Mouse (Mus musculus): ENCODE data around the gene Pax2. TPM values are rescaled to one million over a fixed set of nuclear protein-coding genes. Genes with fewer than 3 reads are reported as not detected.

The Pax2 gene
- polyA plus RNA-seq, 1 experiment from 2014 or later = 0.19 TPM

DNA sequence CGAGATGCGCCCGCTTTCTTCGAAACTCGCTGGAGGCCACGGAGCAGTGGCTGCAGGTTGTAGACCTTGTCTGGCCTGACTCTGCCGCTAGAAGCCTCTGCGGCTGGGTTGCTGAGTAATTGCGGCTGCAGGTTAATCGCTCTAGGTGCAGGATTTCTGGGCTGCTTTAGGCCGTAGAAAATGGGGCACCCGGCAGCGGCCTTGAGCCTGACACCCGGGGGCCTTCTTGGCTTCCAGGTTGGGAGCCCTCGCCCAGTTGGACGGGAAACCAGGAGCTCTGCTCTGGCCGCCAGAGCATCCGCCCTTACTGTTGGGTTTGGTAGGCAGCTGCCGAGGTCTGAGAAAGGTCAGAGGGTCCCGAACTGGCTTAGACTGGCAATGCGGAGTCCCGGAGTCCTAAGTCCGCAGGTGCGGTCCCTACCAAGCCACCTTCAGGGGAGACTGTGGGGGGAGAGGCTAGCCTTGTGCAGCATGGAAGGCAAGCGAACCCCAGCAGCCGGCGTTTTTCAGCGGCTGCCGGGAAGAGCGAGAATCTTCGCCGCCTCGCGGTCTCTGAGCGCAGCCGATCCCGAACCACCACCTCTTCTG is 3.8 kb downstream of the Pax2 start:
- Histone ChIP-seq H3K4me2 (no peak overlapping the region), H3K4me1 (peaks cover 40% of the 10 kb centered on the region), H3K9ac (no peak overlapping the region), H3K27ac (no peak overlapping the region), H3K27me3 (peaks cover 96% of the 10 kb centered on the region), H3K4me3 (replicated peaks) (0 out of 2 replicates have a peak overlapping the region, but pooled peaks have one; percentile 7), H3K36me3 (replicated peaks) (no peaks in the 10 kb centered on the region), H3K9me3 (no peaks in the 10 kb centered on the region)
- WGBS = 1% methylated on average over 37 of the region's 37 CpGs
- no peak for ATAC-seq (ENCODE audit: low FRiP score)

DNA sequence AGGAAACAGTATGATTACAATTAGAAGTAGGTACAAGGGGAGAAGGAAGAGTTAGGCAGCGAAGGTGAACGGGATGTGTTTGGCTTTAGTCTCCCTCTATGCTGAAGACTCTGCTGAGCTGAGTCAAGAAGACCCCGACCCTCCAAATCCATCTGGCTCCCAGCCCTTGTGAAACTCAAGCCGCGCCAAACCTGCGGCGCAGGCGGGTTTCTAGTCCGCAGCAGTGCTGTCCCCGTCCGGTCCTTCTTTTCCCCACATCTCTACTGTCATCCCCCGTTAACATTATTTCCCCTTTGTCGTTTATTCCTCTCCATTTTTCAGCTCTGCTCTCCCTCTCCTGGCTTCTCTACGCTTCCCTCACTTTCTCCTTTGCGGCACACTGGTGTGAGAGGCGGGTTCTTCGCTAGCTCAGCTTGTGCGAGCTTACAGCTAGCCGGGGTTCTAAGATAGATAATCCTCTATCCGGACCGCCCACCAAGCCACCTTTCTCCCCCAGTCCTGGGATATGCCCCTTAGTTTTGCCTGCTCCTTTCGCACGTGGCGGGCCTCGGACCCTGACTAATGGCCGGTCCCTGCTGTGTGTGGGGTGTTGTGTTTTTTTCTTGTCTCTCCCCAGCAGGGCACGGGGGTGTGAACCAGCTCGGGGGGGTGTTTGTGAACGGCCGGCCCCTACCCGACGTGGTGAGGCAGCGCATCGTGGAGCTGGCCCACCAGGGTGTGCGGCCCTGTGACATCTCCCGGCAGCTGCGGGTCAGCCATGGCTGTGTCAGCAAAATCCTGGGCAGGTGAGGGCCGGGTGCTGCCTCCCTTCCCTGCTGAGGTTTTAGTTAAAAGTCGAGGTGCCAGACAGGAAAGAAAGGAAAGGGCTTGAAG is 4.7 kb downstream of the Pax2 start:
- Histone ChIP-seq H3K4me3 (replicated peaks) (0 out of 2 replicates have a peak overlapping the region, but pooled peaks have one; percentile 4), H3K27ac (no peak overlapping the region), H3K36me3 (replicated peaks) (no peaks in the 10 kb centered on the region), H3K9ac (no peak overlapping the region), H3K4me2 (no peak overlapping the region), H3K27me3 (peaks cover 96% of the 10 kb centered on the region), H3K9me3 (no peaks in the 10 kb centered on the region), H3K4me1 (peaks cover 35% of the 10 kb centered on the region)
- under 1% methylated on average over 39 of the region's 39 CpGs for WGBS
- no peak for ATAC-seq (ENCODE audit: low FRiP score)

DNA sequence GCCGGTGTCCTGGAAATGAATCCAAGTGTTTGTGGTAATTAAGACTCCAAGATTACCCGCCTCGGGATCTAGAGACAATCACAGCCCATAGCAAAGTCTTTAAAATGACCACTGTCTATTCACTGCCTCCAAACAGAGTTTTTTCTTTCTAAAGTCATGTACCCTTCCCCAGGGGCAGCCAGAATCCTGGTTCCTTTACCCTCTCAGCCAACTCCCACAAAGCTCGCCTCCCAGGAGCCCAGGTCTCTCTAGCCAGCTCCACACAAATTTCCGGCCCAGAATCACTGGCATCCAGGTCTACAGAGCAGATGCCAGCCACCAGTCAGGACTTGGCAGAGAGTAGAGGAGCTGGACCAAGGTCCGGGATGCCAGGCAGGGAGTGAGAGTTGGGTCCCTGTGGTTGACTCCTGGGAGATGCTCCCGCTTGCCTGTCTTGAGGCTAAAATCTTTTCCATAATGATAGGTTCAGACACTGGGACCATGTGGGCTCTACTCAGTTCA is 6.3 kb downstream of the Pax2 start:
- H3K4me1 ChIP-seq = peaks cover 18% of the 10 kb centered on the region
- no peak overlapping the region for H3K4me2 ChIP-seq
- no peak overlapping the region for H3K9ac ChIP-seq
- ATAC-seq (ENCODE audit: low FRiP score) = no peak
- no peaks in the 10 kb centered on the region for H3K36me3 ChIP-seq (replicated peaks)
- no peak overlapping the region for H3K4me3 ChIP-seq (replicated peaks)
- 67% methylated on average over 7 of the region's 7 CpGs for WGBS
- no peak overlapping the region for H3K27ac ChIP-seq
- H3K27me3 ChIP-seq = peaks cover 94% of the 10 kb centered on the region
- no peaks in the 10 kb centered on the region for H3K9me3 ChIP-seq

DNA sequence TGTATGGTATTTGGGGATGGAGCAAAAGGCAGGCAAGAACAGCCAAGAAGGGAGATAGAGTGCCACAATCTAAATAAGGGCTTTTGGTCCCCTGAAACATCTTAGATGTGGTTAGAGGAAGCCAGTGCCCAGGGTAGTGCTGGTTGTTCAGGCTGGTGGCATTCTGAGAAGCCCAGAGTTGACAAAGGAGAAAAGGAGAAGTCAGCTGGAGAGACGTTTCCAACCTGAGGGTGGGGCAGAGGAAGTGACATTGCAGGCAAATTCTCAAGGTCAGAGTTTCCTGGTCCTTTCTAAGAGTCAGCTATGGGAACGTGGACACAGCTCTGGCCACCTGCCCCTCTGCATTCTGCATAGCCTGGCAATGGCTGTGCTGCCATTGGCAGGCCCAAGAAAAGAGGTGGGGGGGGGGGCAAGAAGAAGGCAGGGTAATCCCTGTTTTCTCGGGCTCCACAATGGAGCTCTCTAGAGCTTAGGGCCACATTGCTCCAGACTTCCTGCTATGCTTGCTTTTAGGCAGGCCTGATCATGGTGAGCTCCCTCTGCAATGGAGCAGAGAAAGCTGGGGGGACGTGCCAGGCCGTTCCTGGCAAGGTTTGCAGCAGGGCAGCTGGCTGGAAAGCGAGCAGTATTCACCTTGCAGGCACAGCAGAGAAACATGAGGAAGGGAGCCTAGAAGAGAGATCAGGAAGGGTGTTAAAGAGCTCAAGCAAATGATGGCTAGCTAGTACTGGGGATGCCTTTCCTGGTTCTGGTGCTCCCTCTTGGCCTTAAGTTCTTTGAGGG is 14.6 kb downstream of the Pax2 start:
- no peak for ATAC-seq (ENCODE audit: low FRiP score)
- H3K4me2 ChIP-seq = no peak overlapping the region
- no peak overlapping the region for H3K9ac ChIP-seq
- H3K27ac ChIP-seq = no peak overlapping the region
- peaks cover 41% of the 10 kb centered on the region for H3K27me3 ChIP-seq
- H3K4me1 ChIP-seq = no peaks in the 10 kb centered on the region
- H3K4me3 ChIP-seq (replicated peaks) = no peak overlapping the region
- H3K9me3 ChIP-seq = no peaks in the 10 kb centered on the region
- 56% methylated on average over 6 of the region's 6 CpGs for WGBS
- H3K36me3 ChIP-seq (replicated peaks) = no peaks in the 10 kb centered on the region

DNA sequence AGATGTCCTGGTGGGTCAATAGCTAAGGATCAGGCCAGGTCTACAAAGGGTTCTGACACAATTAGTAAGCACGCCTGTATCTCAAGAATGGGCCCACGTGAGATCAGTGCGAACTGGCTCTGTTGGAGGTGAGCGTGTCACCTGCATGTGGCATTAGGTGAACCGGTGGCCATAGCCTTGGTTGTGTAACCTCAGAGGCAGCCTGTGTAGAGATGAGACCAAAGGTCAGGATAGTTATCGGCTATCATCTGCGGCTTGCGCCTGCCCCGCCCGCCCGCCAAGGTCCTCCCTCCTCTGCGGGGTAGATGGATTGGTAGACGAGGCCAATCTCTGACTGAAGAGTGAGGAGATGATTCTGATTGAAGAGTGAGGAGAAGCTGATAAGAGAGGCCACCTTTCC is 15.7 kb downstream of the Pax2 start:
- no peak overlapping the region for H3K9ac ChIP-seq
- H3K27me3 ChIP-seq = peaks cover 33% of the 10 kb centered on the region
- H3K4me1 ChIP-seq = no peaks in the 10 kb centered on the region
- H3K36me3 ChIP-seq (replicated peaks) = no peaks in the 10 kb centered on the region
- ATAC-seq (ENCODE audit: low FRiP score) = no peak
- H3K4me2 ChIP-seq = no peak overlapping the region
- no peak overlapping the region for H3K4me3 ChIP-seq (replicated peaks)
- no peak overlapping the region for H3K27ac ChIP-seq
- WGBS = 98% methylated on average over 13 of the region's 13 CpGs
- H3K9me3 ChIP-seq = no peaks in the 10 kb centered on the region

DNA sequence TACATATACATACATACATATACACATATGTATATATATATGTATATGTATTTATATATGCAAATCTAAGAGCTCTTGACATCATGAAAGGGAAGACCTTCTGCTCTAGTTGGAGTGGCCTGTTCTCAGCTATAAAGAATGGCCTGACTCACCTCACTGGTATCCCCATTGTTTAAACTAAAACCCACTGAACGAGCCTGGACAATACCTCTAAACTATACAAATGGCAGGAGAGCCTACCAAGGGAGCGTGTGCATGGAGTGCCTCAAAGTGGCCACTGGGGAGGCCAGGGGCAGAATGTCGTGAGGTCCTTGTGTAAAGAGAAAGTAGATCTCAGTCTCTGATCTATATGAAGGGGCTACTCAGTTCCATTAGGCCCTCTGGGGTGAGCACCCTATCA is 26.1 kb downstream of the Pax2 start:
- peaks cover 18% of the 10 kb centered on the region for H3K27me3 ChIP-seq
- no peaks in the 10 kb centered on the region for H3K4me1 ChIP-seq
- H3K27ac ChIP-seq = no peak overlapping the region
- H3K36me3 ChIP-seq (replicated peaks) = no peaks in the 10 kb centered on the region
- H3K4me3 ChIP-seq (replicated peaks) = no peak overlapping the region
- H3K4me2 ChIP-seq = no peak overlapping the region
- H3K9ac ChIP-seq = no peak overlapping the region
- H3K9me3 ChIP-seq = no peaks in the 10 kb centered on the region
- WGBS = 41% methylated on average over 3 of the region's 3 CpGs
- no peak for ATAC-seq (ENCODE audit: low FRiP score)

DNA sequence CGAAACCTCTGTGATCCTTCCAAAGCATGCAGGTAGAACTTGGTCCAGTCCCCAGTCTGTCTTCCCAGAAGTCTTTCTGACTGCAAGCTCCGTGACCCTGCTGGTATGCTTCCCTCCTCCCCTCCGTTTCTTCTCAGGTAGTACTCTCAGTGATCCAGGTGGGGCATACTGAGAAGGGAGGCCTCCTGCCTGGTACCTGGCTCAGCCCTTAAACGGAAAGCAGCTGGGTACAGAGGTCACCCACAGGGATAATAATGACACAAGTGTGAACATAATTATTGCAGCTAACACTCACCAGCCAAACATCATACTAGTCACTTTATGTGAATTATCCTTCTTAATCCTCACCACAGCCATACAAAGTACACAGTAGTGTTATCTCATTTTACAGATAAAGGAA is 28.5 kb downstream of the Pax2 start:
- Histone ChIP-seq H3K9ac (no peak overlapping the region), H3K27ac (no peak overlapping the region), H3K36me3 (replicated peaks) (no peaks in the 10 kb centered on the region), H3K9me3 (no peaks in the 10 kb centered on the region), H3K27me3 (peaks cover 23% of the 10 kb centered on the region), H3K4me1 (no peaks in the 10 kb centered on the region), H3K4me2 (no peak overlapping the region), H3K4me3 (replicated peaks) (no peak overlapping the region)
- 67% methylated on average over 4 of the region's 4 CpGs for WGBS
- ATAC-seq (ENCODE audit: low FRiP score) = no peak

DNA sequence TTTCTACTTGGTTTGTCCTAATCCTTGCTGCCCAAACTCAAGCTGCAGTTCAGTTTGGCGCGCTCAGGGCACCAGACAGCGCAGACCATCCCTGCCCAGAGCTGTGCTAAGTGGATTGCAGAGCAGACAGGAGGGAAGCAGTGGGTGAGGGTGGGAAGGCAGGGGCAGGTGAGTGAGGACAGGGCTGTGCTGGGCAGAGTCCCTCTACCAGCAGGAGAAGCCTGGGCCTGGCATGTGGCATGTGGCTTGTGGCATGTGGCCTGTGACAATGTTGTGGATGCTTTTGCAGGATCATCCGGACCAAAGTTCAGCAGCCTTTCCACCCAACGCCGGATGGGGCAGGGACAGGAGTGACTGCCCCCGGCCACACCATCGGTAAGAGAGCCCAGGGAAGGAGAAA is 32.6 kb downstream of the Pax2 start:
- Histone ChIP-seq H3K4me1 (no peaks in the 10 kb centered on the region), H3K9ac (no peak overlapping the region), H3K27me3 (peaks cover 34% of the 10 kb centered on the region; the same call in 1 of the 2 replicates), H3K27ac (no peak overlapping the region), H3K4me3 (replicated peaks) (no peak overlapping the region), H3K4me2 (no peak overlapping the region), H3K9me3 (no peaks in the 10 kb centered on the region), H3K36me3 (replicated peaks) (no peaks in the 10 kb centered on the region)
- ATAC-seq (ENCODE audit: low FRiP score) = no peak
- WGBS = 91% methylated on average over 8 of the region's 8 CpGs

DNA sequence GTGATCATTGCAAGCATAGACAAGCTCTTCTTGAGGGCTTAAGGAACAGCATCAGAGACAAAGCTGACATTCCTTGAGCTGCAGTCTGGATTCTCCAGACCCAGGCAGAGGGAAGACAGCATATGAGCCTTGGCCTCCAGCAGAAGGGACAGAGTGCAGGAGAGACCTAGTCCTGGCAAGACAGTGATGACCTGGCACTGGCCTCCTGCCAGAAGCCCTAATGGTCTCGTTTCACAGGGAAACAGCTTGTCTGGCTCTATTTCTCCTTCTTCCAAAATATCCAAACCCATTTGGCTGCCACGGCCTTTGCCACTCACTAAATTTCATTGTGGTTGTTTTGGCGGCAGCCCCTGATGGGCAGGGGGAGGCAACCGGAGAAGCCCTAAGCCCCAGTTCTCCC is 36.1 kb downstream of the Pax2 start:
- Histone ChIP-seq H3K9me3 (no peaks in the 10 kb centered on the region), H3K36me3 (replicated peaks) (no peaks in the 10 kb centered on the region), H3K27ac (no peak overlapping the region), H3K4me1 (peaks cover 10% of the 10 kb centered on the region), H3K4me2 (no peak overlapping the region), H3K27me3 (peaks cover 24% of the 10 kb centered on the region; the same call in 1 of the 2 replicates), H3K9ac (no peak overlapping the region), H3K4me3 (replicated peaks) (no peak overlapping the region)
- 78% methylated on average over 4 of the region's 4 CpGs for WGBS
- ATAC-seq (ENCODE audit: low FRiP score) = no peak

DNA sequence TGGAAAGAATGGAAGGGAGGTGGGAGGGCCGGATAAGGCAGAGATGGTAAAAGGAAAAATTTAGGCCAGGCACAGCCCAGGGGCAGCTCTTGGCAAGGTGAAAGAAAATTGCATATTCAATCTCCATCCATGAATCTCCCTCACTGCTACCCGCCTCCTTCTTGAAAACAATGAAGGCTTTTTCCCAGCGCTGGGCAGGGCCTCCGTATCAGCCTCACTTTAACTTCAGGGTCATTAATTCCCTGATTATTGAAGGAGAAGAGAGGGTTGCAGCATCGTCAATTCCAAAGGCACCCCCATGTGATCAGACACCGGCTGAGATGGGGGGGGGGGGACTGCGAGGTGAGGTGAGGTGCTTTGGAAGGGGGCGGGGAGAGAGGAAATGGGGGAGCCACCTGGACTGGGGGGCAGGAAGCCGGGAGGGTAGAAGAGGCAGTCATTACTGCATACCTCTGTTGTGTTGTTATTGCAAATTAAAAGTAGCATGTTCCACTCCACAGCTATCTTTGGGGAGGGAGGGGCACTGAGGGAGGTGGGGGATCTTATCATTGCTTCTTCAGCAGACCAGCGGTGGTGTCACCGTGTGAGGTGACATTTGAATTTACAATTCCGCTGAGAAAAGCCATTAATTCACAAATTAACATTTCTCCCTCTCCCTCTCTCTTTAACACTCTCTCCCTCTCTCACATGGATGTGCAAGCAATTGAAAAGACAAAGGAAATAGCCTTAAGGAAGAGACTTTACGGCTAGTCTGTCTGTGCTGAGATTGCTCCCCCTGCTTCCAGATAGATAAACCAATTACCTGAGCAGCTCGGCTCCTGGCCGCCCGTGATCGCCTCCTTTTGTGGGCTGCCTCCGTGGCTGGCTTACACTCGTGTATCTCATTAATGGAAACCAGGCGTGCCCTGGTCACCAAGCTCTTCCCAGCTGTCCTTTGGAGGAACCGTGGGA is 41.5 kb downstream of the Pax2 start:
- peak overlapping the region; percentile 19; the same call in 1 of the 2 replicates for H3K4me2 ChIP-seq
- H3K9me3 ChIP-seq = no peaks in the 10 kb centered on the region
- no peaks in the 10 kb centered on the region for H3K36me3 ChIP-seq (replicated peaks)
- ATAC-seq (ENCODE audit: low FRiP score) = 0 out of 2 replicates have a peak, but pooled peaks have one; percentile 33
- H3K27me3 ChIP-seq = peaks cover 34% of the 10 kb centered on the region
- 0 out of 2 replicates have a peak overlapping the region, but pooled peaks have one; percentile 13 for H3K9ac ChIP-seq
- no peak overlapping the region for H3K4me3 ChIP-seq (replicated peaks)
- H3K4me1 ChIP-seq = peaks cover 25% of the 10 kb centered on the region
- H3K27ac ChIP-seq = peak overlapping the region; percentile 61
- 18% methylated on average over 21 of the region's 21 CpGs for WGBS

DNA sequence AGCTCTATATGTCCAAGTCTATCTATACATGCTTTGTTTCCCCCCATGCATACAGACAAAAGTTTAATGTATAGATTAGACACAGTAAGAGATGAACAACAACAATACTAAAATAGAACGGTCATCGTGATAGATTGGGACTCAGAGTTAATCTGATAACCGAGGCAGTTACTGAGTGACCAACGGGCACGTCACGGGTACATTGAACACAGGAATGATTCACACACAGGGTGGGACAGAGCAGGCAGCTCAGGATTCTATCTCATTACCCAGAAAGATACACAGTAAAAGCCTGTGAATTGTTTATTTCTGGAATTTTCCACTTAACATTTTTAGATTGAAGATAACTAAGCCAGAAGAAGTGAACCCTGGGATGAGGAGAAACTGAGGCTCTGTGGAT is 42.9 kb downstream of the Pax2 start:
- H3K27ac ChIP-seq = no peak overlapping the region
- no peak overlapping the region for H3K9ac ChIP-seq
- H3K4me1 ChIP-seq = peaks cover 36% of the 10 kb centered on the region
- H3K27me3 ChIP-seq = peaks cover 44% of the 10 kb centered on the region
- WGBS = 87% methylated on average over 6 of the region's 6 CpGs
- H3K4me3 ChIP-seq (replicated peaks) = no peak overlapping the region
- no peaks in the 10 kb centered on the region for H3K9me3 ChIP-seq
- no peaks in the 10 kb centered on the region for H3K36me3 ChIP-seq (replicated peaks)
- ATAC-seq (ENCODE audit: low FRiP score) = no peak
- H3K4me2 ChIP-seq = no peak overlapping the region
